Mouse (Mus musculus): ENCODE results near the gene Sdhc.
"Not testable (repeated sequence)": the region's sequence is repeated elsewhere in the genome, so short reads cannot be mapped to it uniquely, and the experiment has no call there.

Gene Sdhc

GRCm38 (mm10) chr1:171112986-171113385 lies 37.4 kb downstream of the Sdhc start:
- no peak for DNase-seq (ENCODE audit: low spot score in 2 of 2)

GRCm38 (mm10) chr1:171111781-171112575 lies 38.4 kb downstream of the Sdhc start:
- DNase-seq (ENCODE audit: low spot score in 2 of 2), result peak; percentile 58 to 62

GRCm38 (mm10) chr1:171111020-171111780 lies 39.2 kb downstream of the Sdhc start:
- peak; percentile 95 to 99 for DNase-seq (ENCODE audit: low spot score in 2 of 2)

- no peak for DNase-seq (ENCODE audit: low spot score in 2 of 2)
Measured at GRCm38 (mm10) chr1:171110659-171111019, 39.8 kb downstream of the Sdhc start.

GRCm38 (mm10) chr1:171109620-171110019 lies 40.8 kb downstream of the Sdhc start:
- no peak for DNase-seq (ENCODE audit: low spot score in 2 of 2)

- DNase-seq (ENCODE audit: low spot score in 2 of 2), result no peak
Measured at GRCm38 (mm10) chr1:171105226-171105625, 45.2 kb downstream of the Sdhc start.

GRCm38 (mm10) chr1:171103179-171103840 lies 47.1 kb downstream of the Sdhc start:
- DNase-seq (ENCODE audit: low spot score in 2 of 2), result no peak

- peak; percentile 93 to 95 for DNase-seq (ENCODE audit: low spot score in 2 of 2)
Measured at GRCm38 (mm10) chr1:171102547-171103177, 47.7 kb downstream of the Sdhc start.

- DNase-seq (ENCODE audit: low spot score in 2 of 2), result peak; percentile 94 to 97
Measured at GRCm38 (mm10) chr1:171101733-171102546, 48.5 kb downstream of the Sdhc start.

- no peak for DNase-seq (ENCODE audit: low spot score in 2 of 2)
Measured at GRCm38 (mm10) chr1:171101033-171101432, 49.4 kb downstream of the Sdhc start.

- no peak for DNase-seq (ENCODE audit: low spot score in 2 of 2)
Measured at GRCm38 (mm10) chr1:171097612-171098011, 52.8 kb downstream of the Sdhc start.

GRCm38 (mm10) chr1:171097136-171097535 lies 53.3 kb downstream of the Sdhc start:
- no peak for DNase-seq (ENCODE audit: low spot score in 2 of 2)

GRCm38 (mm10) chr1:171096110-171096964 lies 54.1 kb downstream of the Sdhc start:
- no peak for DNase-seq (ENCODE audit: low spot score in 2 of 2)

GRCm38 (mm10) chr1:171094424-171094823 lies 56.0 kb downstream of the Sdhc start:
- no peak for DNase-seq (ENCODE audit: low spot score in 2 of 2)

- DNase-seq (ENCODE audit: low spot score in 2 of 2), result no peak
Measured at GRCm38 (mm10) chr1:171090761-171091160, 59.6 kb downstream of the Sdhc start.

GRCm38 (mm10) chr1:171089891-171090290 lies 60.5 kb downstream of the Sdhc start:
- no peak for DNase-seq (ENCODE audit: low spot score in 2 of 2)

GRCm38 (mm10) chr1:171088237-171088869 lies 62.0 kb downstream of the Sdhc start:
- not testable (repeated sequence) for DNase-seq (ENCODE audit: low spot score in 2 of 2)

GRCm38 (mm10) chr1:171085718-171086117 lies 64.7 kb downstream of the Sdhc start:
- no peak for DNase-seq (ENCODE audit: low spot score in 2 of 2)

- DNase-seq (ENCODE audit: low spot score in 2 of 2), result not testable (repeated sequence)
Measured at GRCm38 (mm10) chr1:171081512-171082231, 68.7 kb downstream of the Sdhc start.
